Mouse (Mus musculus) MEL-GATA-1-ER (cell line): ENCODE data around the gene Mia2.
"Not testable (repeated sequence)": the region's sequence is repeated elsewhere in the genome, so short reads cannot be mapped to it uniquely, and the experiment has no call there.

Source experiments
- DNase-seq: peaks from one replicate; pipeline ENCODE4 v3.0.0-alpha.2; 2012; ENCODE audit warnings: low read depth; ENCODE audit errors: extremely low read depth

The Mia2 gene

GRCm38 (mm10) chr12:59095104-59096025 is at the start of gene Mia2:
TSS of gene Mia2 (plus strand) at chr12:59095799.
- no peak for DNase-seq

GRCm38 (mm10) chr12:59052470-59052869 is 43.1 kb upstream of the Mia2 start:
- peak; percentile 76 for DNase-seq

DNA sequence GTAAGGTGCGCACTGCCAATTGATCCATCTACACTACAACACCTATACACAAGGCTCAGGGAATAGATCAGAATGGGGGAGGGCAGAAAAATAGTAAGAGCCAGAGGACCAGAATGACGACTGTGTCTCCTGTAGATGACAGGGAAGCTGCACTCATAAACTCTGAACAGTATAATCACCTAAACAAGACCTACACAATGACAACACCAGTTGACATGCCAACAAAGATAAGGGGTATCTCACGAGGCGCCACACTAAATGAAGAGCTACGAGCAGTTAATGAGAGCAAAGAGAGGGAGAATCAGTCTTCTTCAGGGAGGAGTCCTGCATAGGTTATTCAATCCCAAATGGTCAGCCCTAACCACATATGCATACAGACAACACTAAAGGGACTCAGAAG is 42.4 kb upstream of the Mia2 start:
- peak; percentile 48 for DNase-seq

GRCm38 (mm10) chr12:59053976-59054375 is 41.6 kb upstream of the Mia2 start:
- DNase-seq: no peak

- no peak for DNase-seq
These were observed 40.3 kb upstream of the Mia2 start for GRCm38 (mm10) chr12:59055196-59055850.

DNA sequence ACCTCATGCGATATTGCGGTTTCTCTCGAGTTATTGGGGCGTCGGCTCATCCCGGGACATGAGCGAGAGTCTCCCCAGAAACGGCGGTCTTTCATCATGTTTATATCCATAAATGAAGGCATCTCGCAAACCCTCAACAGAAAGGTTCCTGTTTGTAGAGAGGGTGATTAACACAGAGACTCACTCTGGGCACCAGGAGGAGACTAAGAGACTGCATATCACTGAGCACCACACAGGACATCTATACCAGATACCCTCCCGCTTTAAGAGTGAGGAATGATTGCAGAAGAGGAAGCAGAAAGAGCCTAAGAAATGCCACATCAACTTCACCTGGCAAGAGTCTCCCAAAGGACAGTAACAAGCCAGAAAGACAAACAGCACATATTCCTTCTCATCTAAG is 39.4 kb upstream of the Mia2 start:
- DNase-seq: peak; percentile 93

DNA sequence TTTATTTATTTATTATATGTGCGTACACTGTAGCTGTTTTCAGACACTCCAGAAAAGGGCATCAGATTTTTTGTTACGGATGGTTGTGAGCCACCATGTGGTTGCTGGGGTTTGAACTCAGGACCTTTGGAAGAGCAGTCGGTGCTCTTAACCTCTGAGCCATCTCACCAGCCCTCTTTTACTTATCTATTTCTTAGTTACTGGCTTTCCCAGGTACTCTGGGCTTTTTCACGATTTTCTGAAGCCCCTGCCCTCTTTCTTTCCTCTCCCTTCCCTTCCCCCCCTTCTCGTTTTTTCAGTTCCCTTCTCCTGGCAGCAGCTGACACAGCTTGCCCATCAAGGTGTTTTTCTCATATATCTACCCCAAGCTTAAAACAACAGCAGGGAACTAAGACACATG is 37.4 kb upstream of the Mia2 start:
- not testable (repeated sequence) for DNase-seq

GRCm38 (mm10) chr12:59060322-59060721 is 35.3 kb upstream of the Mia2 start:
- DNase-seq: peak; percentile 39

DNA sequence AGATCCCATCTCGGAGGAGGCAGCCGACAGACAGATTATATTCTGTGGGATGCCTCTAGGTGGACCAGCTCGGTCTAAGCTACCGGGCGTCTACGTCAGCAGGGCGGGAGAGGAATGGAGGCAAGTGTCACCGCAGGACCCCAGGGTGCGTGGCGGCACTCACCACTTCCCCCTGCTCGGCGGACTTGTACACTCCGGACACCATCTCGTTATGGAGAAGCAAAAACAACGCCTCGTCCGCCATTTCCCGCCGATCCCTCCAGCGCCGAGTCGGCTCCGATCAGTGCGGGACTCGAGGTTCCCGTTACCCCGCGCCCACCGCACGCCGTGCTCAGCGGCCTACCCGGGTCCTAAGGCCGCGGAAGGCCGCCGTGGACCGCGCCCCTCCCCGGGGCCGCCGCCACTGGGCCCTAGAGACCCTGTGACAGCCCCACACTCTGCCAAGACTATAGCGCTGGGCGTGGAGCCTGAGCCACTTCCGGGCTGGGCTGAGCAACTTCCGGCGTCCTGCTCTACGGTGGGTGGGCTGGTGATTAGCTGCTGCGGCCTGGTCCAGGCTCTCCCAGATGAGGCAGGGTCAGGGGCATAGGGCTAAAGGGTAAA is 34.5 kb upstream of the Mia2 start, which contains the start of gene Trappc6b:
Gene Trappc6b, minus strand, starts transcription at position 480 of the 603 bp plus-strand sequence.
- DNase-seq: peak; percentile 55

DNA sequence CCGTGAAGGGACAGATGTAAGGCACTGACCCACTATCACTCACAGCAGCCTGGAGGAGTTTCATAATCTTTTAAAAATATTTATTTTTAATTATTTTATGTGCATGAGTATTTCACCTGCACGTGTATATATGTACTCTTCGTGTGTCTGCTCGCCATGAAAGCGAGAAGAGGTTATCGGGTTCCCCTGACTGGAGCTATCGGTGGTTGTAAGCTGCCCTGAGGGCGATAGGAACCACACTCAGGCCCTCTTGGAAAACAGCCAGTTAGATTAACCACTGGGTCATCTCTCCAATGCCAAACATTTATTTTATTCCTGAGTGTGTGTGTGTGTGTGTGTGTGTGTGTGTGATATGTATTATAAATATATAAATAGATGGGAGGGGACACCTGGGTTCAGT is 30.8 kb upstream of the Mia2 start:
- DNase-seq: no peak

DNA sequence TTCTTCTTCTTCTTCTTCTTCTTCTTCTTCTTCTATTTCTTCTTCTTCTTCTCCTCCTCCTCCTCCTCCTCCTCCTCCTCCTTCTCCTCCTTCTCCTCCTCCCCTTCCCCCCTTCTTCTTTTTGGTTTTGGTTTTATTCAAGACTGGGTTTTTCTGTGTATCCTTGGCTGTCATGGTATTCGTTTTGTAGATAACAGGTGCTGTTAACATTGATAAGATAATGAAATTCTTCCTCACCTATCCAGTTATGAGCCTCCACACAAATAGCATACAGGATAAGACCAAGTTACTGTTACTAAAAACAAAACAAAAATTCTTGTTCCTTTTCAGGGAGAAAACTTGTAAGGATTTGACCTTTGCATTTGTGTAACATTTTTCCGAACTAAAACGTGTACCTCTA is 29.8 kb upstream of the Mia2 start:
- no peak for DNase-seq

GRCm38 (mm10) chr12:59066448-59067077 is 29.0 kb upstream of the Mia2 start, which contains the start of gene Pnn:
TSS of gene Pnn (plus strand) at chr12:59066884.
- DNase-seq: peak; percentile 95

- no peak for DNase-seq
These were observed 28.5 kb upstream of the Mia2 start for GRCm38 (mm10) chr12:59067095-59067494.

DNA sequence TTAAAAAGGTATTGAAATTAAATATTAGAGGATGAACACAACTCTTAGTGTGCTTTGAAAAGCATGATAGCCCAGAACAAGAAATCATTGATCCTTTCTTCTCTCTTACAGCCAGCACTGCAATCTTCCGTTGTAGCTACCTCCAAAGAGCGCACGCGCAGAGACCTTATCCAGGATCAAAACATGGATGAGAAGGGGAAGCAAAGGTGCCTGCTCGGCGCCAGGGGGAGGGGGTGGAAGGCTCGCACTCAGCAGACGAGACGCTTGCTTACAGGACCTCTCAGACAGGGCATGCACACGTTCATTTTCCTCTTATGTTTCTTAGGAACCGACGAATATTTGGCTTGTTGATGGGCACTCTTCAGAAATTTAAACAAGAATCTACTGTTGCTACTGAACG is 26.8 kb upstream of the Mia2 start:
- DNase-seq: no peak

DNA sequence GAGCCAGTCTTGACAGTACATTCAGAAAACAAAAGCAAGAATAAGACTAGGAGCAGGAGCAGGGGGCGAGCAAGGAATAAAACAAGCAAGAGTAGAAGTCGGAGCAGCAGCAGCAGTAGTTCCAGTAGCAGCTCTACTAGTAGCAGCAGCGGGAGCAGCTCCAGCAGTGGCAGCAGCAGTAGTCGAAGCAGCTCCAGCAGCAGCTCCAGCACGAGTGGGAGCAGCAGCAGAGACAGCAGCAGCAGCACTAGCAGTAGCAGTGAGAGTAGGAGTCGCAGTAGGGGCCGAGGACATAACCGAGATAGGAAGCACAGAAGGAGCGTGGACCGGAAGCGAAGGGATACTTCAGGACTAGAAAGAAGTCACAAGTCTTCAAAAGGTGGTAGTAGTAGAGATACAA is 23.3 kb upstream of the Mia2 start:
- no peak for DNase-seq

DNA sequence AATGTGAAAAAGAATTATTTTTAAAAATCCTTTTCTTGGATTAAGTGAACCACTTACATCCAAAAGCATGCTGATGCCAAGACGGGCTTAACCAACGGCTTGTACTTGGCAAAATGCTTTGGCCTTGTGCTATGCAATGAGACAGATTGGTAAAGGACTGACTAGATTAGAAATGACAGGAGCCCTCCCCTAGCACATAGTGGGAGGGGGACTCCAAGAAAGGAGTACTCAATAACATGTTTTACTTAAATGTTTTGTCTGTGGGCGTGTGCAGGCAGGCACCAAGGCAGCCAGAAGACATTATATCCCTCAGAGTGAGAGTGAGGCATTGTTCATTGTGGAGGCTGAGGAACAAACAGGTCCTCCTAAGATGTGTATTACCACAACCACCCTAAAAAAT is 21.5 kb upstream of the Mia2 start:
- no peak for DNase-seq

GRCm38 (mm10) chr12:59076996-59077395 is 18.6 kb upstream of the Mia2 start:
- no peak for DNase-seq

DNA sequence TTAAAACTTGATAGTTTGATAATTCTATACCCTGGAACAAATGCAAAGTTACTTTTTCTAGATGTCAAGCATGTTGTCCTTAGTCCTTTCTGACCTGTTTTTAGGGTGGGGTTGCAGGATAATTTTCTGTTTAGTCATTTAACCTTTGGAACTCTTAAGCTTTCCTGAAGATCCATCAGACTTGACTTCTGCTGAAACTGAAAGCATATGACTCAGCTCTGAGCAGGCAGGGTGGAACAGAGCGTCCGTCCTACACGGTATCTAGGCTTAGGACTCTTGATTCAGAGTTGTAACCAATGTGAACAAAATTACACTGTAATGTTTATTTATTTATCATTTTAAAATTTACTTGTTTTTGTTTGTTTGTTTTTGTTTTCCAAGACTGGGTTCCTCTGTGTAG is 17.7 kb upstream of the Mia2 start:
- DNase-seq: no peak

DNA sequence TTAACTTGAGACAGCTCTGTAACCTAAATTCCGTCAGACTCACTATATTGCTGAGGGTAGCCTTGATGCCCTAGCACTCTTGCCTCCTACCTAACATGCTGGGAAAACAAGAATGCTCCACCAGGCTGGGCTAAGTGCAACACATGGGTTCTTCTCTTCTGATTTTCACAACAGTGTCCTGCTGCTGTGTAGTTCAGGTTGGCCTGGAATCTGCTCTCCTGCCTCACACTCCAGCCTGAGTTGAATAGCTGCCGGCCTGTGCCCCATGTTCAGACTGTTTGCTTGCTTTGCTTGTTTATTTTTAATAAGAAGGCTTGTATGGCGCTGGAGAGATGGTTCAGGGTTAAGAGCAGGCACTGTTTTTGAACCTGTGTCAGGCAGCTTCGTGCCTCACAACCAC is 15.1 kb upstream of the Mia2 start:
- no peak for DNase-seq

GRCm38 (mm10) chr12:59084446-59084845 is 11.2 kb upstream of the Mia2 start:
- DNase-seq: no peak

- no peak for DNase-seq
These were observed 9.4 kb upstream of the Mia2 start for GRCm38 (mm10) chr12:59086171-59086570.

DNA sequence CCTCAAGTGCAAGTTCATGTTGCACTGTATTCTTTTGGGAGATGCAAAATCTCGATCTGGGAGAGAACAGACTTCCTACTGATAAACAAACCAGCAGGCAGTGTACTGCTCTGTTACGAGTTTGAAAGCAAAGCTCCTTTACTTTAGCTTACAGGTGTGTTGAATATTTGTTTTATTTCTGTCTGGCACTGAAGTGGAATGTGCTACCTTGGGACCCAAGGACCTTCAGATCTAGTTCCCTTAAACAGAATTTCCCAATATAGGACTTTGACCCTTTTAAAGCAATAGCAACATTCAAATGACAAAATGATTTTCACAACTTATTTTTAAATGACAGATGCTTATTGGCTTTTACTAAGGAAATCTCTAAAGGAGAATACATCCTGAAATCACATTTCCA is 2.1 kb upstream of the Mia2 start:
- no peak for DNase-seq
